Mouse (Mus musculus) cortical plate, adult 2 months (tissue): ENCODE data around the gene Flnb. TPM values are rescaled to one million over a fixed set of nuclear protein-coding genes. Genes with fewer than 3 reads are reported as not detected.

Experiments used
- H3K27ac ChIP-seq: fragments of 200-500 bp; 2 replicates; pipeline ENCODE4 v1.5.1; 2012; ENCODE audit warnings: low read length, control low read depth, inconsistent platforms; ENCODE audit not compliant: insufficient read depth
- H3K4me1 ChIP-seq: fragments of 200-500 bp; 2 replicates; pipeline ENCODE4 v1.6.1; 2011; ENCODE audit warnings: low read length; ENCODE audit not compliant: control insufficient read depth, insufficient read depth
- H3K4me3 ChIP-seq: fragments of 200-500 bp; 2 replicates; pipeline ENCODE4 v1.5.1; 2011; ENCODE audit warnings: mild to moderate bottlenecking, low read length, control low read depth; ENCODE audit not compliant: insufficient read depth
- CTCF ChIP-seq: fragments of 200-500 bp; IDR thresholded peaks from 2 replicates; pipeline ENCODE4 v1.5.1; 2011; ENCODE audit warnings: mild to moderate bottlenecking, control low read depth, low read length; ENCODE audit not compliant: insufficient read depth; ENCODE audit errors: extremely low read depth
- POLR2A ChIP-seq: fragments of 200-500 bp; IDR thresholded peaks from 2 replicates; pipeline ENCODE4 v1.6.1; 2011; ENCODE audit warnings: mild to moderate bottlenecking, low read length, control low read depth; ENCODE audit not compliant: insufficient read depth; ENCODE audit errors: extremely low read depth
- polyA plus RNA-seq: library from polyadenylated mRNA; depleted of rRNA; stranded (reverse); fragments of >200 nt; gene quantifications from 2 replicates; pipeline ENCODE4 v1.2.3, GENCODE M21; 2012

Flnb gene
- polyA plus RNA-seq, 1 experiment: 35.4 TPM

- no peak overlapping the region for H3K4me3 ChIP-seq
These were observed 156.9 kb downstream of the Flnb start for GRCm38 (mm10) chr14:7974643-7975042.

GRCm38 (mm10) chr14:7975177-7975576, 157.4 kb downstream of the Flnb start:
- Histone ChIP-seq H3K27ac (no peak overlapping the region), H3K4me3 (no peak overlapping the region), H3K4me1 (no peaks in the 10 kb centered on the region)
- TF ChIP-seq POLR2A (no peak), CTCF (no peak)

More at GRCm38 (mm10) chr14:7974643-7975042, 156.9 kb downstream of the Flnb start:
- TF ChIP-seq CTCF: no peak
- TF ChIP-seq POLR2A: no peak
- Histone ChIP-seq H3K4me1 (no peaks in the 10 kb centered on the region), H3K27ac (no peak overlapping the region)

- TF ChIP-seq CTCF: no peak
- TF ChIP-seq POLR2A: no peak
- H3K4me3 ChIP-seq: no peak overlapping the region
- no peaks in the 10 kb centered on the region for H3K4me1 ChIP-seq
- H3K27ac ChIP-seq: no peak overlapping the region
These were observed 159.7 kb downstream of the Flnb start for GRCm38 (mm10) chr14:7977471-7977870.

- no peak for TF ChIP-seq CTCF
- no peak for TF ChIP-seq POLR2A
- Histone ChIP-seq H3K27ac (no peak overlapping the region), H3K4me1 (no peaks in the 10 kb centered on the region), H3K4me3 (no peak overlapping the region)
These were observed 160.4 kb downstream of the Flnb start for GRCm38 (mm10) chr14:7978183-7978582.

- Histone ChIP-seq H3K4me1 (no peaks in the 10 kb centered on the region), H3K4me3 (no peak overlapping the region), H3K27ac (no peak overlapping the region)
- TF ChIP-seq POLR2A (no peak), CTCF (no peak)
These were observed 163.5 kb downstream of the Flnb start for GRCm38 (mm10) chr14:7981226-7981625.

GRCm38 (mm10) chr14:7986913-7987312, 169.2 kb downstream of the Flnb start:
- Histone ChIP-seq H3K4me3 (no peak overlapping the region), H3K4me1 (no peaks in the 10 kb centered on the region), H3K27ac (no peak overlapping the region)
- no peak for TF ChIP-seq POLR2A
- TF ChIP-seq CTCF: no peak

- Histone ChIP-seq H3K27ac (no peak overlapping the region), H3K4me3 (no peak overlapping the region), H3K4me1 (no peaks in the 10 kb centered on the region)
- TF ChIP-seq POLR2A (no peak), CTCF (no peak)
These were observed 171.6 kb downstream of the Flnb start for GRCm38 (mm10) chr14:7989371-7989770.

- Histone ChIP-seq H3K4me1 (no peaks in the 10 kb centered on the region), H3K27ac (no peak overlapping the region), H3K4me3 (no peak overlapping the region)
- TF ChIP-seq POLR2A (no peak), CTCF (no peak)
These were observed 172.2 kb downstream of the Flnb start for GRCm38 (mm10) chr14:7989961-7990360.

GRCm38 (mm10) chr14:7991108-7991776, 173.5 kb downstream of the Flnb start:
- no peak for TF ChIP-seq POLR2A
- TF ChIP-seq CTCF: no peak
- Histone ChIP-seq H3K4me1 (no peaks in the 10 kb centered on the region), H3K4me3 (no peak overlapping the region), H3K27ac (no peak overlapping the region)

GRCm38 (mm10) chr14:7992158-7992557, 174.4 kb downstream of the Flnb start:
- Histone ChIP-seq H3K27ac (no peak overlapping the region), H3K4me3 (no peak overlapping the region), H3K4me1 (no peaks in the 10 kb centered on the region)
- no peak for TF ChIP-seq CTCF
- TF ChIP-seq POLR2A: no peak

GRCm38 (mm10) chr14:7994271-7994767, 176.6 kb downstream of the Flnb start, which contains the start of gene Dnase1l3:
Gene Dnase1l3 (minus strand): TSS chr14:7994573.
- no peak within 1 kb of the TSS for H3K27ac ChIP-seq

More at GRCm38 (mm10) chr14:7994271-7994767, 176.6 kb downstream of the Flnb start, which contains the start of gene Dnase1l3:
- Histone ChIP-seq H3K4me1 (no peaks in the 10 kb centered on the region), H3K4me3 (no peak within 1 kb of the TSS)
- TF ChIP-seq POLR2A: no peak
- TF ChIP-seq CTCF: peak; percentile 51
